Mouse (Mus musculus): Measurements from ENCODE around the gene Gm20890. TPM values are rescaled to one million over a fixed set of nuclear protein-coding genes. Genes with fewer than 3 reads are reported as not detected.
"Not testable (repeated sequence)": the region's sequence is repeated elsewhere in the genome, so short reads cannot be mapped to it uniquely, and the experiment has no call there.

Gm20890 gene
- not detected in 2 replicates for polyA plus RNA-seq (2015; fragmentation: Nextera tagmentation; extraction: Ambion mirVana)

DNA sequence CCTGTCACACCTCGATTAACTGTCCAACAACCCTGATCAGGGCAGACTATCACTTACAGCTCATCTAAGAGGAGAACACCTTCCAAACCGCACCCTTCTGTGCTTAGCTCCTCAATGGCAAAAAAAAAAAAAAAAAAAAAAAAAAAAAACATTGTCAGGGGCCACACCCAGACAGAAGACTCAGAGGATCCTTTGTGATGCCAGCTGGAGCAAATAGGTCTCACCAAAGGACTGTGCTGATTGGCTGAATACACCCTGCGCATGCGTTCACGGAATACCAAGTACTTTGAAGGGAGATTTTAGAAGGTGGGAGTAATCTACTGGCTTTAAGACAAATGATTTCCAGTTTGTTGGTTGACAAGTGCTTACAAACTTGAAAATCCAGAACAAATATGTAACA, at the start of gene Gm20890:
Gm20890 (minus strand) TSS at position 101 of the 400 bp plus-strand sequence.
- not testable (repeated sequence) for H3K27me3 ChIP-seq (ENCODE audit: control insufficient read depth, insufficient read depth, low read depth, low read length); H3K4me1 ChIP-seq (ENCODE audit: control insufficient read depth, insufficient read depth, low read length); H3K4me3 ChIP-seq (ENCODE audit: low read depth, low read length); ATAC-seq; H3K27ac ChIP-seq (ENCODE audit: low read length); H3K9me3 ChIP-seq (replicated peaks; ENCODE audit: control insufficient read depth, low read length, poor library complexity, severe bottlenecking); H3K9ac ChIP-seq (ENCODE audit: low read depth, low read length); H3K4me2 ChIP-seq (ENCODE audit: low read length); H3K36me3 ChIP-seq (ENCODE audit: control insufficient read depth, insufficient read depth, low read length)
- no CpG with 5 or more reads among the region's 5 CpGs for WGBS

Measured in midbrain, embryonic 16.5 days (tissue).